Mouse (Mus musculus) adrenal gland, adult 8-10 months (tissue): ENCODE data around the gene Lrmda. TPM values are rescaled to one million over a fixed set of nuclear protein-coding genes. Genes with fewer than 3 reads are reported as not detected.

Experiments
- DNase-seq: peaks from one replicate; pipeline ENCODE4 v3.0.0; 2022
- total RNA-seq, 4 experiments: library from RNA; stranded (reverse); gene quantifications; 2 replicates each; pipeline ENCODE4 v1.2.4; 2022

Gene Lrmda
- total RNA-seq, 4 experiments from 2014 or later, result 3.4 to 8.5 (median 5.7) TPM

DNA sequence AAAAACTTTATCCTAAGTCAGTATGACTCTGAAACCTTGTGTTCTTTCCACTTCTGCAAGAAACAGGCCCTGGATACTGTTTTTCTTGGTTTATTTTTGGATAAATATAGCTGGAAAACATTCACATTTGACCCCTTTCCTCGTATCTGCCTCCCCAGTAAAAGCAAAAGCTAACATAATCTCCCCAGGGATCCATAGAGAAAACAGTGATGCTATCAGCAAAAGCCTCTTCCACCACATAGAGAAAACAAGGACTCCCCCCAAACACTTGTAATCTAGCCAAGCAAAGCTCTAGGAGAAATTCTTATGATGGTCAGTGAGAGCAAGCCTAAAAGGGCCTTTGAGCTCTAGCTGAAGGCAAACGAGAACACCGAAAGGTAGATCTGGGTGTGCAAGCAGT, 309.7 kb downstream of the Lrmda start:
- no peak for DNase-seq

DNA sequence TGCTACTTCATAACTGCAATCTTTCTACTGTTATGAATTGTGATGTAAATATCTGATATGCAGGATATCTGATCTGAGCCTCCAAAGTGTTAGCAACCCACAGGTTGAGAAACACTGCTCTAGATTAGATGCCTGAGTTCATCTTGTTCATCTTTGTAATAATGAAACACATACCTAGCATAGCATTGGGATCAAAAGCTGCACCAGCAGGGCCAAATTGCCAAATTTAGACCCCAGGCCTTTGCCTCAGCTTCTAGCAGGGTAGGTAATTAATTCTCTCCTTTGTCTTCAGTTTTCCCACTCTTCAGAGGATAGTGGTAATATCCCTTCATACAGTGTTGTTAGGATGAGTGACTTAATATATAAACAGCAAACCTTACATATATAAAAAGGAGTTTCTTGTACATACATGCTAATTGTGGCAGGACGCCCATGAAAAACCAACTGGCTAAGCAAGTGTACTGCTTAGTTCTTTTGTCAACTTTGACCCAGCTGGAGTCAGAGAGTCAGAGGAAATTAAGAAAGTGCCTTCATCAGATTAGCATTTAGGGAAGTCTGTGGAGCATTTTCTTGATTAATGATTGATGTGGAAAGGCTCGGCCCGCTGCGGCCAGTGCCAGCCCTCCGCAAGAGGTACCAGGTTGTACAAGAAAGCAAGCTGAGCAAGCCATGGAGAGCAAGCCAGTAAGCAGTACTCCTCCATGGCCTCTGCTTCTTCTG, 315.7 kb downstream of the Lrmda start:
- DNase-seq, result no peak

DNA sequence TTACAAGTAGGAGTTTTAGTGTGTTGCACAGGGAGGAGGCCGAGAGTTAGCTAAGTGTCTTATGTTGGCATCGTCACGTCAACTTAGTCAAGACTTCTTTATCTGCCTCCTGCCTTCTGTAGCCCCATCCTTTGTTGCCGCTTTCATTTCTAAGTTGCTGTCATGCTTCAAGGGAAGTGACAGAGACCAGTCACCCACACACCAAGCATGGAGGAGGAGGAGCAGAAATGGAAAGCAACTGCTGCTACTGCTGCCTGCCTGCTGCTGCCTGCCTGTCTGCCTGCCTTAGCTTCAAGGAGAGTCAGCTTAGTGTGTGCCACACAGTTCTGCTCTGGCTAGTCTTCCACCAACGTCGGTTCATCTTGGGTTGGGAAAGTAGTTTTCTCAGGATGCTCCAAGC, 319.7 kb downstream of the Lrmda start:
- no peak for DNase-seq

DNA sequence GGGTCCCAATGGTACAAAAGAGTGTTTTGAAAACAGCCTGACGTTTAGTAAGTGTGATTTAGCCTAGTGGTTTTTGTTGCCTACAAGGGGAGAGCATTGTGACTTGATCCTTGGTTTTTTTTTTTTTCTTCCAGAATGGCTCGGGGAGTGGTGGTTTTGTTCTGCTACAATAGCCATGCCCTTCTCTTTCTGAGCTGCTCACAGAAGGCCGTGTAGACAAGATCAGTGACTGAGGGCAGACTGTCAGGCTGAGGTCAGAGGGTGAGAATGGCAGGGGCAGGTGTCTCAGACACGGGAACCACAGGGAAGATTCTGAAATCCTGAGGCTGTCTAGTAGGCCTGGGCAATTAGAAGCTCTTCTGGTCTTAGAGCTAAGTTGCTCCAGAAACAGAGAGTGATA, 323.8 kb downstream of the Lrmda start:
- no peak for DNase-seq

DNA sequence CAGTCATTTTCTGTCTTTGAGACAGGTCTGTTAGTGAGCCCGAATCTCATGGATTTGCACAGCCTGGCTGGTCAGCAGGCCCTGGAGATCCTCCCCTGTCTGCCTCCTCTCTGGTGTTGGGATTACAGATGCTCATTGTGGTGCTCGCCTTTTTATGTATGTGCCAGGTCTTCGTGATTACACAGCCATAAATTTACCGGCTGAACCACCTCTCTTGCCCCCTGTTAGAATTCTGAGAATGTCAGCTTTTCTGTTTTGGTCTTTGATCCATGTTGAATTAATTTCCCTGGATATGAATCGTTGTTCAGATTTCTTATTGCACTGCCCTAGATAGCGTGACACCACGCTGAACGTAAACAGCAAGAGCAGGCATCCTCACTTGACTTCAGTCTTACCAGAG, 325.7 kb downstream of the Lrmda start:
- no peak for DNase-seq

DNA sequence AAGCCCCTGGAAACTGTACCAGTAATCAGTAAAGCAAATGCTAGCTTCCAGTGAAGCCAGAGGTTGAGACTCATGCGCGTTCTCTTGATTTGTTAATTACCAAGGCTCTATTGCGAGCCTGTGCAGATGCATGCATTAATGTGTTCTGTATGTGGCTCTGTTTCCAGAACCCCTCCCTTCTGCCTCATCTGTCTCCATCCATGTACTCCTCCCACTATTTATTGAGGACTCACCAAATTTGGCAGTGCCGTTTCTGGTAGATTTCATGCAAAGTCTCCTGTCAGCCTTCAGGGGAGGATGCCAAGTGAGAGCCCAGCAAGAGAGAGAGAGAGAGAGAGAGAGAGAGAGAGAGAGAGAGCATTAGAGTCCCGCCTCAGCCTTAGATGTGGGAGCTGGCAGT, 334.1 kb downstream of the Lrmda start:
- no peak for DNase-seq

DNA sequence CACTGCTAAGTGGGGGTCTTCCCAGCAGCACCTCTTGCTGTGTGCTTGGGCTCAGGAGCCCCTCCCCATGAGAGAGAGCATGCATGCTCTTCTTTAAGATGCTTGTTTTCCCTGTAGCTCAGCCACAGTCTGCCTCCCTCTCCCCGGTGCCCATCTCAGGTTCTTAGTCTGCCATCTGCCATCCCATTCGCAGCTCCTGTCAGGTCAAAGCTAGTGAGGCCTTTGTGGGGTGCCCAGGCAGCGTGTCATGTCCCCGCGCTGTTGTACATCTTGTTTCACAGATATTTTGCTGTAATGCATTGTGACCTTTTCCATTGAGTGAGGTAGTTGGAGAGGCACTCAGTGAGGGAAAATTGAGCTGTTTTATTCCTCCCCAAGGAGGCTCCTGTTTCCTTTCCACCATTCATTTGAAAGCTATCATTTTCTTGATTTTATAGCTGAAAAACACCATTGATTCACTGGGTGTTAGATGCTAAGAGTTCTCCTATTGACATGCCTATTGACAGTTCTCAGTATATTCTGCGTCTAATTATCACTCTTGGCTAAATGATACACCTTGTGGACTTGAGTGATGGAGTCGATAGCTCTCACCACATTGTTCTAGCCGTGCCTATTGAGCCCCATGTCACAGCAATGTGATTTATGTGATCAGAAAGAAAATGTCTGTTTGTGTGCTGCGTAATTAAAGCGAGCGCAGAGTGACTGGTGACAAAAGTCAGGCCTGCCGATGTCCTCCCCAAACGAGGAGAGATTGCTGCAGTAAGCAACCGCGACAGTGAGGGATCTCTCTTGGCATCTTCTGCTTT, 335.5 kb downstream of the Lrmda start:
- DNase-seq, result no peak

DNA sequence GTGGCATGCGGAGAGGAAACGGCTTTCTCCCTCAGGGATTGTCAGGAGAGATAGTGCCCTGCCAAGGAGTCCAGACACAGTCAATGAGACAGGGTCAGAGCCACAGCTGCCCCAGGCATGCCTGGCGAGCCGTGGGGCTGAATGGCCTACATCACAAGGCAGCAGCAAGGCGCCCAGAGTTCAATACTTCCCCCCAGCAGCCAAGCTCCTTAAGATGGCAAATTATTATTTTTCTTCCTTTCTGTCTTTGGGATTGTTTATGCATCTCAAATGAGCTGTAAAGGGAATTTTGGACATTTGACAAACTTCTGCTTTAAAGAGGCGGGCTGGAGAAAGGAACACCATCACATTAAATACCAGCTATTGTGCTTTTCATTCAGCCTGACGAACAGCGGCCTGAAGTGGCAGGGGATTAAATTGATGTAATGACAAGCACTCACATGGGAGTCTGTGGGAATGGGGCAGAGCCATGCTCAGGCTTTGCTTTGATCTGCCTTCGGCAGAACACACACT, 338.5 kb downstream of the Lrmda start:
- DNase-seq, result no peak

DNA sequence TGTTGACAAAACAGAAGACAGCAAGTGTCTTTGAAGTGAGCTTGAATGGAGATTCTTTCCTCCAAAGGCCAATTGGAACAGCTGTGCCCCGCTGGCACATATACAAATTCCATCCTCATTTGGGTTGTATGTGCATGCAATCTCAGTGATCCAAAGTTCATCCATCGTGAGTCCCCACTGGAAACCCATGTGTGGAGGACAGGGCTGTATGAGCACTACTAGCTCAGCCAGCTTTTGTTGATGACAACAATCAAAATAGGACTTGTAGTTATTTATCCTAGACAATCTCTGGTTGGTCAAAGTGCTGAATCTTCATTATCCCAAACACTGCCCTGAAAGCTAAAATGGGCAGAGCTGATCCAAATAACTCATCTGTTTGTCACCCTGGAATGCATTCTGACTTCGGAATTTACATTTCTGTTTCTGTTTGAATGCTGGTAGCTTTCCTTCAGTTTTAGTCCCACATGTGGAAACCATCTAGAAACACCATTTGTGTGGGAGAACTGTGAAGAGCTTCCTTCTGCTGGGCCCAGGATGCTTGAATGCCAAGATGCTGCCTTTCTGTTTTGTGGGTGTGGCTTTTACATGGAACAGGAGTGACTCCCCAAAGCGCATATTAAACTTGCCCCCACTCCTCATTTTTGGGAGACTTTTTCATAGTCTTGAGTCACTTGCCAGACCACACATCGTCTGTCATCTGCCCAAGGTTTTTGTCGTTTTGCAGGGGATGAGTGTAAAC, 344.7 kb downstream of the Lrmda start:
- DNase-seq, result no peak

DNA sequence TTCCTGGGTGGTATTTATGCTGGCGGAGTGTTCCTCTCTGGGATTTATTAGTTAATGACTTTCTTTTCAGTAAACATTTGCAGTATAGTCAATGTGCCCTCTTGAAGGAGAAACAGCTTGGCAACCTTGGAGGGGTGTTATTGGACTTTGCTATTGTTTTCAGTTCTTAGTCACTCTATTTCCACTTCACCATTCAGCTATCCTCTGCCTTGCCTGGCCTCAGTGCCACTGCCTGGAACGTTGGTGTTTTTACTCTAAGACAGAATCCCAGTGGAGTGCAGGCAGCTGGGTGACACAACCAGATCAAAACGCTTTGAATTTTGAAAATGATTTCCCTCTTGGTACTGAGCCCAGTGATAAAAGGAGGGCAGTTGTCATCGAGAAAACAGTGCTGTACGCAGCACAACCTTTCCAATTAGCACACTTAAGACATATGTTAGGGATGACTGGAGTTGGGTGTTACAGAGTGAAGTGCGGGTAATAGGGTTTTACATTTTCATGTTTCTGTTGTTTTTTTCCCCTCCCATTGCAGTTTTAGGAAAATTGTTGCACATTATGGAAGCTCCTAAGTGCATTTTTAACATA, 345.4 kb downstream of the Lrmda start:
- DNase-seq, result no peak

DNA sequence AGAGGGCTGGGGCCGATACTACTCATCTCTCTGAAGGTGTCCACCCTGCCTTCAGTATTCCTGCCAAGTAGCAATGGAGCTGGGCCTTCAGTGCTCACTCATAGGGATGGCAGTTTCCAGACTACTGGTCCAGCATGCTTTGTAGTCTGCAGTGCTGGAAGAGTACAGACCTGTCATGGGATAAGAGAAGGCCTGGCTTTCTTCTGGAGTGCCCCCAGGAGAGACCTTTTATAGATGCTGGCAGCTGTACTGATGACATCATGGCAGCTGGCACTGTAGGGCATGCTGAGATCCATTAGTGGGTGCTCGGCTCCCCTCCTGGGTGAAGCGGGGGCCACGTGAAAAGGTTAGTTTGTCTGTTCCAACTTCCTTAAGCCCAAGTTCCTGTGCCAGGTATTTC, 348.1 kb downstream of the Lrmda start:
- no peak for DNase-seq

DNA sequence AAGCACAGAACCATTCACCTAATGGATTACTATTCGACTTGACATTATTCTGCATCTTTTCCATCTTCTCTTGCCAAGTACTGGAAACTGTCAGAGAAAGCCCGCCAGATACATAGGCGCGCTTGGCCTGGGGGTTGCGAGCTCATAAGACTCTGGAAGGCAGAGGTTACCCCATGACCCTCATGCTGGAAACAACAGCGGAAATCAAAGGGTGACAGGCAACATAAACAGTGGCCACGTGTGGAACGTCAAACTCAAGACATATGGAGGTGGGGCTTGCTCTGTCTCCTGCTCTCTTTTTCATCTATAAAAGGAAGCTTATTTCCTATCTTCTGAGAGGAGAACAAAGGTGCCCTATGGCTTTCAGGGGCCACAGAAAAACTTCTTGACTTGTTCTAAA, 351.6 kb downstream of the Lrmda start:
- DNase-seq, result no peak

DNA sequence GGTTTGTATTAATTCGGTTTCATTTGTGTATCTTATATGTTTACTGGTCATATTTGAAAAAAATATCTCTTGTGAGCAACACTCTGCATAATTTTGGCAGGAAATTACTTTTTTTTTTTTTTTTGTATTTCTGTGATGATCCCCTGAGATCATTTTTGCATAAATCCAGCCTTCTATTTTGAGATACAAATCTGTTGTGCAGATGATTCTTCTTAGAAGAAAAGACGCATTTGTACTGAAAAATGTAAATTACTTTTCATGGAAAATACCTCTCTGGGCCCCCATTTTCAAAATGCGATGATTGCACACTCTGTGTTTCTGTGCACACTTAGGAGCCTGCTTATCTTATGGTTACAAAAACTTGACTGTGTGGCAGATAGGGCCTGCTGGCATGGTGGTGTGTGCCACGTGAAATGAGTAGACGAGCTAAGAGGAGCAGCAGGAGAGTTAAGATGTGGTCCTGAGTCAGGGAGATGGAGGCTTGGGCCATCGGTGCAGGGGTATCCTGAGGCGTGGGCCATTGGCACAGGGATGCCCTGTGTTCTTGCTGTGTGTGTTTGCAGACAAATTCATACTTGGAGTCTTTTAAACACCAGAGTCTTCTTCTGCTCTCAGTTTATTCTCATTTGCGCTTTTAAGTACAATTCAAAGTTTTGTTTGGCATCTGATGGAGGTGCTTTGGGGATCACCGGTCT, 353.3 kb downstream of the Lrmda start:
- no peak for DNase-seq

DNA sequence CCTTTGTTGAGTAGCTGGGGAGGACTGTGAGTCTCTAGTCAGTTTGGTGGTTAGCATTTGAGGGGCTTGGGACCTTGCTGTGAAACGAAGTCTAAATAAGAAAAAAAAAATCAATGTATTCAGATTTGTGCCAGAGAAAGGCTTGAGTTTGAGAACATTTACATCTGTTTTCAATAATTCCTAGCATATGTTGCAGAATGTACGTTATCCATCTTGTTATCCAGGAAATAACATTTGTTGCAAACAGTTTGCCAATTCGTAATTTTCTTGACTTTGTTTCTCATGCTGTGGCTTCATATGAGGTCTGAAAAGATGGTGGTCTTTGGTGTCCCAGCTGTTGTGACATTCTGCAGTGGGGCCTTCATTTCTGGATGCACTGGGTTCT, 353.8 kb downstream of the Lrmda start:
- no peak for DNase-seq

DNA sequence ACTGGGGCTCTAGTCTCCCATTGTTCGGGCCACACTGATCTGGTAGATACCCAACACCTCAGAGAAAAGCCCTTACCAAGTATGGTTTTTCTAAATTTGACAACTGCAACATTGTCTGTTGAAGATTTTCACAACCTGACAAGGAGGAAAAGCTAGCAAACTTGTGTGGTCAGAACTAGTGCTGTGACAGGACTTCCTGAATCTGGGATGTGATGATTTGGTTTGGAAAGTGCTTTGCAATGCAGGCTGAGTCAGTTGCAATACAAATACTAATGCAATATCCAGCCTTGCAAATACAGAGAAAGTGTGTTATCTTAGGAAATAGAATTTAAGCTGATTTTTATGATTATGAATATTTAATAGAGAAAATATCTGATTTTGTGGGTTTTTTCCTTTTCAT, 357.6 kb downstream of the Lrmda start:
- no peak for DNase-seq

DNA sequence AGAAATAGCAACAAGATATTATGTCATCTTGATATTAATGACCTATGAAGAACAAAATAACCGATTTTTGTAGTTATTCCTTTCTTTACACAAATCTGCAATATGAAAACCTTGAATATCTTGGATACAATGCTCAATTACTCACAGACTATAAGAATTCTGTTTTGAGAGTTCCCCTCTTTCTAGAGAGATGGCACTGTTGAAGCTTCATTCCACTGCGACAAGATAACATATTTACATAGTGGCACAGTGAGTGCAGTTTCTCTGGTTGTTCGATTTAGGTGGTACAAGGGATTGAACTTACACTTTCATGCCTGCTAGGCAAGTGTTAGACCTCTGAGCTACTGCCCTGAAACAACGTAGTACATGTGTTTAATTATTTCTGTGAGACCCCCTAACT, 362.6 kb downstream of the Lrmda start:
- DNase-seq, result no peak

DNA sequence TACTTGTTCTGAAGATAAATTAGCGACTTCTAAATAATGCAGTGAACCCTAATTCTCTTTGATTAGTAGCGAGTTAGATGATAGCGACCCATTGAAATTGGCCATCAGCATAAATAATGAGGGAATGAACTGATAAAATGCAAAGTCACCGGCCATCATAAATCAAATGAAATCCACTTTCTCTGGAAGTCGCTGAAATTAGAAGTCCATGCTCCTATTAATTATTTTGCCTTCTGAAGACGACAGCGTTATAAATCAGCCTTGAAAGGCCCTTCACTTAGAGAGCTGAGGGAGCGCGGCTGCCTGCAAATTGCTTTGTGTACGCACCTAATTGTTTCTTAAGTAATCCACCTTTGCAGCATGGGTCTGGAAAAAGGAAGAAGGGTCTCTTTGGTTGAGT, 374.1 kb downstream of the Lrmda start:
- DNase-seq, result no peak

DNA sequence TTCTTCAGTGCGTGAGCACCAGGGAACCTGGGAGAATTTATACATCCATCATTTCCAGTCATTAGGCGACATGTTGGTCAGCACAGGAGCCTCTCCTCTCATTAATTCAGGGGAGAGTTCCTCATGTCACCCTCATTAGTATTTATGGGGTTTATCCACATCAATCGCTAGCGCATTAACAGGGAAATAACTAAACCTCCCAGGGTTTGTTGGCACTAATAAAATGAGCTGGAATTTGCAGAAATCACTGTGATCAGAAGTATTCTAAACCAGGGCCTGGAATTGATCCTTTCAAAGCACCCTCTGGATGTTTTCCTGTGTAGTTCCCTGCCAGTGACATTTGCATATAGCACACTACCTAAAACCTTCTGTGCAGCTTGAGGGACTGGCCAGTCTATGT, 382.9 kb downstream of the Lrmda start:
- DNase-seq, result no peak

DNA sequence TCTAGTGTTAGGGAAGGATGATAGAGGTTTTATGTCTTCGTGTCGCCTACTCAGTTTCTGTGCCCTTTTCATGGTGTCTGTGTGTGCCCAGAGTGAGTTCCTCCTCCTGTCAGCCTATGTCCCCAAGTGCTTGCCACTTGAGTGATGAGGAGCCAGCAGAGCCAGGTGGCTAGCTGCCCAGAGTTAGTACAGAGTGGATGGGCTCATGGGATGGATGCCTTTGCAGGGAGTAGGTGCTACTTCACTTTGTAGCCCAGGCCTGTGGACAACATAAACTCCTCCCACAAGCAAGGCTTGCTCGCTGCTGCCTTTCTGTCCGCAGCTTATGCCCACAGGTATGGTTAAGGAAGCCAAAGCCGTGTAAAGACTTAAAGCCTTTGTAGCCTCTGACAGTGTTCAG, 387.1 kb downstream of the Lrmda start:
- DNase-seq, result no peak

DNA sequence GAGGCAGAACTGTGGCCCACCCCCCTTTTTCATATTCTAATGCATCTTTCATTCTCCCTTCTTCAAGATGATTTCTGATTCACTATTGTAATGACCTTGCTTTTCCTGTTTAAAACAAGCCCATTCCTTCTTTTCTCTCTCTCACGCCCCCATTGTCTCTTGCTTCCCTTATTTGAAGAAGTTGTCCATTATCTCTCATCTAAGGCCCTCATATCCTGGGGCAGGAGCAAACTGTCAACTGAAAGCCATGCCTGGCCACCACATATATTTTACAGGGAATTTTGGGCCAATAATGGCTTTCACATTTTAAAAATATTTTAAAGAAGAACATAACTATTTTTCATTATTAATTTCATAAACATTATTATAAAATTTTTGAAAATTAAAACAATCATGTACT, 391.3 kb downstream of the Lrmda start:
- DNase-seq, result no peak

DNA sequence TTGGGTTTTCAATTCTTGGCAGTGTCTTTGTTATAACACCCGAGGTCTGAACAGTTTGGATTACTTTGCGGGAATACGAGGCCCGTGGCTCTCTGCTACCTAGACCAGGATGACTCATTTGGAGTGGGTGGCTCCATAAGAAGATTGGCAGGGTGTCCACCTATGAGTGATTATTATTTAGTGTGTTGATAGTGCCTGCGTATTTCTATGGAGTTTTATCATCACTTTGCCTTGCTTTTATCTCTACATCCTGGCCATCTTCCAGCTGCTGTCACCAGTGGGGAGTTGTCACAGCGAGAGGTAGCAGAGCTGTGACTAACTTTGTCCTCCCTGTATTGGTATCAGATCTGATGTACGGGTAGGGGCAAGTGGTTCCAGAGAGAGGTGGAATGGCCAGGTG, 393.7 kb downstream of the Lrmda start:
- DNase-seq, result no peak

DNA sequence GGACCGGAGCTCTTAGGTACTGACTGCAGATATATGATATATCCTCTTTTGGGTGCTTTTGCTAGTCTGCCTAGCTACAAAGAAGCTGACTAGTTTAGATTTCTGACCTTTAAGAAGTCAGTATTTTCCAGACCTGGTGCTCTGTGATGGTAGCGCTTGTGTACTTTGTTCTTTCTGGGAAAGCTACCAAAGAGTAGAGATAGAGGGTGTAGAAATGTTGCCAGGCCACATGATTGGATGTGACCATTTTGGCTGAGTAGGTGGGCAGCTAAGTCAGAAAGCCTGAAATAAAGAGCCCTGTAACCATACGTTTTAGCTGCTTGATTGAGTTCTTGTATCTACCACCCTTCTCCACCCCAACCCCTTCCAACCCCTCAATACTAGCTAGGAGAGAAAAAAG, 398.2 kb downstream of the Lrmda start:
- no peak for DNase-seq
